Mouse (Mus musculus): ENCODE measurements at regions not wholly inside any gene's neighbourhood (a gene's known extent, or its start where the extent isn't known, plus 50 kb on each side); places are given as distances from the start of the nearest gene placed in this dataset.

- TF ChIP-seq GATA1 (IDR thresholded peaks at IDR 0.05; ENCODE audit: low read depth, low read length) (no peak), CTCF (IDR thresholded peaks at IDR 0.05 in 2 of 3, conservative IDR thresholded peaks at IDR 0.05 in 1 of 3; ENCODE audit: control insufficient read depth in 1 of 3, insufficient read depth in 1 of 3, low read depth in 2 of 3, low read length in 3 of 3, poor library complexity in 1 of 3, severe bottlenecking in 1 of 3) (no peak), USF1 (IDR thresholded peaks at IDR 0.05; ENCODE audit: low read depth, low read length) (no peak), BHLHE40 (IDR thresholded peaks at IDR 0.05; ENCODE audit: borderline replicate concordance, low read depth, low read length) (no peak), USF2 (IDR thresholded peaks at IDR 0.05; ENCODE audit: borderline replicate concordance in 1 of 2, insufficient read depth in 1 of 2, low read depth in 1 of 2, low read length in 2 of 2) (no peak), MAX (IDR thresholded peaks at IDR 0.05; ENCODE audit: low read length) (no peak), KAT2A (conservative IDR thresholded peaks at IDR 0.05; ENCODE audit: low read depth, low read length) (no peak), JUND (IDR thresholded peaks at IDR 0.05; ENCODE audit: low read depth, low read length) (no peak), RAD21 (IDR thresholded peaks at IDR 0.05; ENCODE audit: low read depth, low read length) (no peak), ZC3H11A (IDR thresholded peaks at IDR 0.05; ENCODE audit: low read depth, low read length) (no peak), POLR2A (IDR thresholded peaks at IDR 0.05; ENCODE audit: control insufficient read depth in 1 of 2, insufficient read depth in 1 of 2, low read depth in 1 of 2, low read length in 2 of 2, poor library complexity in 1 of 2) (no peak)
Observed at GRCm38 (mm10) chr5:77921186-77921585, 513.3 kb upstream of the Igfbp7 start.

Measured in MEL (cell line).